ENCODE assay signal across 9 mouse cellular contexts in the genomic region with DNA sequence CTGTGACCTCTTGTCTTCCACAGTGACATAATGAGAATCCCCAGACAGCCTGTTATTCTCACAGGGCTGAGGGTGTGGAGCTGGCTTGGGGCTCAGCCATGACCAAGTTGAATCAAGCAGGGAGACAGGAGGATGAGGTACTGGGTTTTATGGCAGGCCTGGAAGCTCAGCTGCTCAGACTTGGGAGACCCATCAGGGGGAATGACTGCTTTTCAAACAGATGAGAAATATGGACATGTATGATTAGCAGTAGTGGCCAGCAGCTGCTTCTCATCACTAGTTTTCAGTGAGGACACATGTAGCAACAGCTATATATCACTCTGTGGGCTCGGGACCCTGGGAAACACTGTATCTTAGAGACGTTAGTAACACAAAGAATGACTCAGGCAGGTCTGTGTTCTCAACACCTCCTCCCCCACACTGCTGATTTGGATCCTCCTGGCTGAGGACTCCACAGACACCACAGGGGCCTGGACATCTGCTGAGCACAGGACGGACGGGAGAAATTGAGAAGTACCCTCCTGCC.
DNase-seq lines count a peak whose midpoint lies in the region; ATAC-seq lines count a peak whose summit lies in the region.
"Had no signal": no experiment of that assay in that cellular context is flagged by ENCODE, and none has a peak within 500 bp of the region (broad histone marks: within the 10 kb centered on the region; RNA-seq: fewer than 3 reads in every experiment).

No protein-coding gene starts in this region.

- no peak for ATAC-seq in heart, embryonic 11.5 days (replicated peaks; ENCODE audit: insufficient number of reproducible peaks, low FRiP score, low TSS enrichment)
- peak; percentile 89 for ATAC-seq in intestine, embryonic 15.5 days
- ATAC-seq in stomach, embryonic 14.5 days (ENCODE audit: insufficient number of reproducible peaks, insufficient read depth, low FRiP score, low read depth) = peak; percentile 90; the same call in 1 of the 2 replicates

- no peak overlapping the region for H3K4me2 ChIP-seq in heart, embryonic 11.5 days
- no peak overlapping the region for H3K4me2 ChIP-seq in intestine, embryonic 15.5 days (replicated peaks)
- no peak overlapping the region for H3K4me2 ChIP-seq in stomach, embryonic 14.5 days (replicated peaks; ENCODE audit: low read depth, low read length)
- H3K4me2 ChIP-seq: liver, embryonic 15.5 days had no signal

- H3K4me1 ChIP-seq in heart, embryonic 11.5 days (ENCODE audit: control insufficient read depth, insufficient read depth, low read length) = no peaks in the 10 kb centered on the region
- no peaks in the 10 kb centered on the region; the same call in 1 of the 2 replicates for H3K4me1 ChIP-seq in intestine, embryonic 15.5 days (replicated peaks)
- H3K4me1 ChIP-seq in stomach, embryonic 14.5 days (ENCODE audit: control insufficient read depth, insufficient read depth, low read length) = peaks cover 6% of the 10 kb centered on the region; the same call in 1 of the 2 replicates
- H3K4me1 ChIP-seq in hindbrain, embryonic 10.5 days (replicated peaks) = peaks cover 3% of the 10 kb centered on the region; the same call in 1 of the 2 replicates
- H3K4me1 ChIP-seq: liver, embryonic 15.5 days had no signal

- intact Hi-C loops in left cerebral cortex, postnatal 10 days (cut with DNase I) = no loop called here

- no peaks in the 10 kb centered on the region for H3K36me3 ChIP-seq in heart, embryonic 11.5 days (ENCODE audit: control insufficient read depth, insufficient read depth, low read length)
- no peaks in the 10 kb centered on the region for H3K36me3 ChIP-seq in intestine, embryonic 15.5 days
- H3K36me3 ChIP-seq in stomach, embryonic 14.5 days (ENCODE audit: control insufficient read depth, insufficient read depth, low read length) = no peaks in the 10 kb centered on the region
- no peaks in the 10 kb centered on the region for H3K36me3 ChIP-seq in hindbrain, embryonic 10.5 days
- H3K36me3 ChIP-seq: liver, embryonic 15.5 days had no signal

- no peak overlapping the region for H3K27ac ChIP-seq in heart, embryonic 11.5 days (ENCODE audit: low read depth, low read length)
- peak overlapping the region; percentile 84 for H3K27ac ChIP-seq in intestine, embryonic 15.5 days
- H3K27ac ChIP-seq in stomach, embryonic 14.5 days (ENCODE audit: low read length) = peak overlapping the region; percentile 94
- H3K27ac ChIP-seq in hindbrain, embryonic 10.5 days = no peak overlapping the region
- H3K27ac ChIP-seq: liver, embryonic 15.5 days had no signal

- H3K27me3 ChIP-seq in heart, embryonic 11.5 days (ENCODE audit: control insufficient read depth, insufficient read depth, low read length) = no peaks in the 10 kb centered on the region
- H3K27me3 ChIP-seq in intestine, embryonic 15.5 days (replicated peaks) = no peaks in the 10 kb centered on the region
- H3K27me3 ChIP-seq in stomach, embryonic 14.5 days (ENCODE audit: control insufficient read depth, insufficient read depth, low read length) = no peaks in the 10 kb centered on the region
- no peaks in the 10 kb centered on the region for H3K27me3 ChIP-seq in hindbrain, embryonic 10.5 days (ENCODE audit: insufficient read depth, poor library complexity, severe bottlenecking)
- H3K27me3 ChIP-seq: liver, embryonic 15.5 days had no signal

- 34% methylated on average over 4 of the region's 4 CpGs for WGBS in heart, embryonic 11.5 days (ENCODE audit: insufficient replicate concordance)
- WGBS in intestine, embryonic 15.5 days = 28% methylated on average over 4 of the region's 4 CpGs
- 26% methylated on average over 4 of the region's 4 CpGs for WGBS in stomach, embryonic 14.5 days
- WGBS in hindbrain, embryonic 10.5 days = 59% methylated on average over 4 of the region's 4 CpGs

- no peaks in the 10 kb centered on the region for H3K9me3 ChIP-seq in heart, embryonic 11.5 days (replicated peaks; ENCODE audit: control insufficient read depth, low read length)
- no peaks in the 10 kb centered on the region for H3K9me3 ChIP-seq in intestine, embryonic 15.5 days
- H3K9me3 ChIP-seq in stomach, embryonic 14.5 days (ENCODE audit: control insufficient read depth, low read depth, low read length) = 0 out of 2 replicates have a peak, but pooled peaks cover 4% of the 10 kb centered on the region
- no peaks in the 10 kb centered on the region for H3K9me3 ChIP-seq in hindbrain, embryonic 10.5 days
- H3K9me3 ChIP-seq: liver, embryonic 15.5 days had no signal

- DNase-seq in heart, adult 18-20 months = peak; percentile 44 to 58
- DNase-seq in embryo, embryonic 10.5 days (ENCODE audit: low spot score) = peak; percentile 42
- peak; percentile 23 to 44 for DNase-seq in left cerebral cortex, postnatal 10 days (ENCODE audit: extremely low spot score in 1 of 2, low spot score in 2 of 2)
- DNase-seq in hindbrain, embryonic 10.5 days (ENCODE audit: low spot score) = no peak
- DNase-seq in B cell, adult 2 months = no peak

- H3K9ac ChIP-seq in heart, embryonic 11.5 days (ENCODE audit: low read depth, low read length) = no peak overlapping the region
- no peak overlapping the region for H3K9ac ChIP-seq in intestine, embryonic 15.5 days
- H3K9ac ChIP-seq in stomach, embryonic 14.5 days (replicated peaks; ENCODE audit: low read depth, low read length) = no peak overlapping the region
- H3K9ac ChIP-seq: liver, embryonic 15.5 days had no signal

- no peak overlapping the region for H3K4me3 ChIP-seq in heart, embryonic 11.5 days (ENCODE audit: low read depth, low read length)
- H3K4me3 ChIP-seq in intestine, embryonic 15.5 days (replicated peaks) = no peak overlapping the region
- no peak overlapping the region for H3K4me3 ChIP-seq in stomach, embryonic 14.5 days (ENCODE audit: low read depth, low read length)
- no peak overlapping the region for H3K4me3 ChIP-seq in hindbrain, embryonic 10.5 days
- H3K4me3 ChIP-seq: liver, embryonic 15.5 days had no signal

Comparison
In these comparisons a context has a peak if more than half of its experiments do, and no peak if none do; other contexts are left out.
1. DNase-seq: peak in heart, adult 18-20 months (2 of 2), embryo, embryonic 10.5 days (single experiment) and left cerebral cortex, postnatal 10 days (2 of 2); none in hindbrain, embryonic 10.5 days (single experiment) and B cell, adult 2 months (0 of 2).
2. H3K27ac ChIP-seq: peak in intestine, embryonic 15.5 days (single experiment) and stomach, embryonic 14.5 days (single experiment); none in heart, embryonic 11.5 days (single experiment) and hindbrain, embryonic 10.5 days (single experiment).